Mouse (Mus musculus) embryonic facial prominence, embryonic 10.5 days (tissue): ENCODE measurements around the gene Ly6c1. TPM values are rescaled to one million over a fixed set of nuclear protein-coding genes. Genes with fewer than 3 reads are reported as not detected.
"Not testable (repeated sequence)": the region's sequence is repeated elsewhere in the genome, so short reads cannot be mapped to it uniquely, and the experiment has no call there.

Source experiments
- DNase-seq: peaks from one replicate; pipeline ENCODE4 v3.0.0-alpha.2; 2017; ENCODE audit warnings: low spot score
- H3K27ac ChIP-seq: fragments of 300-500 bp; sonication (generic); replicated peaks from 2 replicates; pipeline ENCODE4 v1.5.1; 2016; ENCODE audit warnings: mild to moderate bottlenecking
- H3K27me3 ChIP-seq: fragments of 300-500 bp; sonication (generic); replicated peaks from 2 replicates; pipeline ENCODE4 v1.6.1; 2016; ENCODE audit warnings: low read depth, mild to moderate bottlenecking; ENCODE audit not compliant: poor library complexity, severe bottlenecking
- H3K36me3 ChIP-seq: fragments of 300-500 bp; sonication (generic); replicated peaks from 2 replicates; pipeline ENCODE4 v1.6.1; 2016; ENCODE audit warnings: mild to moderate bottlenecking, moderate library complexity
- H3K4me1 ChIP-seq: fragments of 300-500 bp; sonication (generic); 2 replicates; pipeline ENCODE4 v1.6.1; 2016
- H3K4me3 ChIP-seq: fragments of 300-500 bp; sonication (generic); 2 replicates; pipeline ENCODE4 v1.5.1; 2016; ENCODE audit warnings: mild to moderate bottlenecking, moderate library complexity
- H3K9me3 ChIP-seq: fragments of 300-500 bp; sonication (generic); 2 replicates; pipeline ENCODE4 v1.6.1; 2016; ENCODE audit warnings: mild to moderate bottlenecking
- WGBS: fragments of 180-500 bp; shearing (Covaris S2); methylation state at CpG from one replicate; pipeline ENCODE4 v1.1.7; 2016; 5-methylcytosine and 5-hydroxymethylcytosine counted together
- polyA plus RNA-seq: library from polyadenylated mRNA; unstranded; fragments of >200 nt; fragmentation: Nextera tagmentation; extraction: Ambion mirVana; gene quantifications from 2 replicates; pipeline ENCODE4 v1.2.1, GENCODE M21; 2016

Ly6c1 gene
- polyA plus RNA-seq, 1 experiment from 2014 or later: 0.72 TPM

- H3K4me3 ChIP-seq, DNase-seq, H3K36me3 ChIP-seq, H3K4me1 ChIP-seq, H3K9me3 ChIP-seq, H3K27ac ChIP-seq, H3K27me3 ChIP-seq: not testable (repeated sequence)
- WGBS: 78% methylated on average over 3 of the region's 3 CpGs
These were observed 3.1 kb downstream of the Ly6c1 start for GRCm38 (mm10) chr15:75045501-75045900.

GRCm38 (mm10) chr15:75021020-75021759 lies 27.4 kb downstream of the Ly6c1 start:
- H3K4me1 ChIP-seq, H3K36me3 ChIP-seq, H3K27me3 ChIP-seq, H3K27ac ChIP-seq, DNase-seq, H3K4me3 ChIP-seq, H3K9me3 ChIP-seq: not testable (repeated sequence)
- 81% methylated on average over 8 of the region's 10 CpGs for WGBS

GRCm38 (mm10) chr15:75019446-75019845 lies 29.2 kb downstream of the Ly6c1 start:
- DNase-seq: peak; percentile 14
- not testable (repeated sequence) for H3K4me3 ChIP-seq, H3K4me1 ChIP-seq, H3K27ac ChIP-seq, H3K27me3 ChIP-seq, H3K36me3 ChIP-seq, H3K9me3 ChIP-seq
- 48% methylated on average over 2 of the region's 2 CpGs for WGBS

Other genes with a start within 250 kb of the Ly6c1 start
- gene Gml2, start 229.8 kb downstream of the Ly6c1 start, polyA plus RNA-seq: not detected in 2 replicates
- not detected in 2 replicates for gene 2010109I03Rik, start 151.8 kb downstream of the Ly6c1 start, polyA plus RNA-seq
- not detected in 2 replicates for gene Ly6i, start 65.4 kb downstream of the Ly6c1 start, polyA plus RNA-seq
- 0.44 TPM in 1 of 2 replicates, not detected in the other for gene Ly6a, start 50.8 kb downstream of the Ly6c1 start, polyA plus RNA-seq
- gene Ly6c2, start 63.1 kb upstream of the Ly6c1 start, polyA plus RNA-seq: not detected in 2 replicates
- not detected in 2 replicates for gene Ly6g, start 106.4 kb upstream of the Ly6c1 start, polyA plus RNA-seq
- gene BC025446, start 167.5 kb upstream of the Ly6c1 start, polyA plus RNA-seq: not detected in 2 replicates
- gene Ly6f, start 219.6 kb upstream of the Ly6c1 start, polyA plus RNA-seq: not detected in 2 replicates